In the genomic region with DNA sequence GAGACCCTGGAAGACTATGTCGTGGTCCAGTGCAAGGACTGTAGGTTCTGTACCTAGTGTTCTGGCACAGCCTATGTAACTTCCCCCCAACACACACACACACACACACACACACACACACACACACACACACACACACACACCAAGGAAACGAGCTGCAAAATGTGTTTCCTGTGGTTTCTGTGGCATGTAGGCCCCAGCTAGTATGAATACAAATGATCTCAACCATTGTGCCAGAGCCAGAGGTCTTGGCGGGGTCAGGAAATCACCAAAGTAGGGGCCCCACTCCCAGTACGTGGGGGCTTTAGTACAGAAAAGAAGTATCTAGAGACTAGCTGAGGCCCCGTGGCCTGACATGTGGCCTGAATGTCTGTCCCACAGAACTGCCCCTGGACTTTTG, we compare ENCODE assay signal across 11 mouse cellular contexts.
DNase-seq lines count a peak whose midpoint lies in the region; ATAC-seq and TF ChIP-seq lines count a peak whose summit lies in the region.
"Had no signal": no experiment of that assay in that cellular context is flagged by ENCODE, and none has a peak within 500 bp of the region (broad histone marks: within the 10 kb centered on the region; RNA-seq: fewer than 3 reads in every experiment).

No protein-coding gene starts in this region.

- no peak overlapping the region for H3K9ac ChIP-seq in embryonic facial prominence, embryonic 14.5 days (ENCODE audit: low read depth, low read length)
- H3K9ac ChIP-seq: midbrain, embryonic 13.5 days had no signal

- no peaks in the 10 kb centered on the region for H3K27me3 ChIP-seq in embryonic facial prominence, embryonic 14.5 days (replicated peaks; ENCODE audit: control insufficient read depth, insufficient read depth, low read length)
- H3K27me3 ChIP-seq in embryonic facial prominence, embryonic 10.5 days (replicated peaks; ENCODE audit: low read depth, poor library complexity, severe bottlenecking), result no peaks in the 10 kb centered on the region
- H3K27me3 ChIP-seq in small intestine, adult 2 months (ENCODE audit: control insufficient read depth, insufficient read depth, low read length), result no peaks in the 10 kb centered on the region
- H3K27me3 ChIP-seq: midbrain, embryonic 13.5 days had no signal

- no peak for TF ChIP-seq CTCF in small intestine, adult 2 months (IDR thresholded peaks at IDR 0.05; ENCODE audit: extremely low read depth, insufficient read length, insufficient replicate concordance, low read depth, low read length)

- no peak overlapping the region for H3K4me3 ChIP-seq in embryonic facial prominence, embryonic 14.5 days (ENCODE audit: low read depth, low read length)
- no peak overlapping the region for H3K4me3 ChIP-seq in embryonic facial prominence, embryonic 10.5 days
- no peak overlapping the region for H3K4me3 ChIP-seq in small intestine, adult 2 months (ENCODE audit: low read depth, low read length)
- H3K4me3 ChIP-seq: midbrain, embryonic 13.5 days had no signal

- no peak overlapping the region for H3K27ac ChIP-seq in embryonic facial prominence, embryonic 14.5 days (replicated peaks; ENCODE audit: low read depth, low read length)
- no peak overlapping the region for H3K27ac ChIP-seq in embryonic facial prominence, embryonic 10.5 days (replicated peaks)
- H3K27ac ChIP-seq in small intestine, adult 2 months (ENCODE audit: insufficient read depth, low read depth, low read length), result peak overlapping the region; percentile 26; the same call in 1 of the 2 replicates
- H3K27ac ChIP-seq: midbrain, embryonic 13.5 days had no signal

- H3K4me1 ChIP-seq in embryonic facial prominence, embryonic 14.5 days (ENCODE audit: control insufficient read depth, insufficient read depth, low read length), result no peaks in the 10 kb centered on the region
- H3K4me1 ChIP-seq in embryonic facial prominence, embryonic 10.5 days, result peaks cover 3% of the 10 kb centered on the region; the same call in 1 of the 2 replicates
- peaks cover 5% of the 10 kb centered on the region; the same call in 1 of the 2 replicates for H3K4me1 ChIP-seq in small intestine, adult 2 months (ENCODE audit: control insufficient read depth, insufficient read depth, insufficient read length, low read length)

- ATAC-seq in embryonic facial prominence, embryonic 14.5 days (ENCODE audit: low read depth), result no peak
- ATAC-seq in erythroid progenitor cell, adult 5-6 weeks (replicated peaks; ENCODE audit: low FRiP score, poor library complexity, severe bottlenecking), result no peak
- ATAC-seq: midbrain, embryonic 13.5 days had no signal

- H3K4me2 ChIP-seq in embryonic facial prominence, embryonic 14.5 days (ENCODE audit: low read depth, low read length), result no peak overlapping the region
- H3K4me2 ChIP-seq: midbrain, embryonic 13.5 days had no signal

- TF ChIP-seq POLR2A in small intestine, adult 2 months (IDR thresholded peaks at IDR 0.05; ENCODE audit: low read depth, low read length), result no peak

- H3K36me3 ChIP-seq in embryonic facial prominence, embryonic 14.5 days (ENCODE audit: control insufficient read depth, insufficient read depth, low read length), result no peaks in the 10 kb centered on the region
- no peaks in the 10 kb centered on the region for H3K36me3 ChIP-seq in embryonic facial prominence, embryonic 10.5 days (replicated peaks)
- H3K36me3 ChIP-seq in small intestine, adult 2 months (ENCODE audit: control insufficient read depth, insufficient read depth, low read length), result no peaks in the 10 kb centered on the region
- H3K36me3 ChIP-seq: midbrain, embryonic 13.5 days had no signal

- DNase-seq in embryonic facial prominence, embryonic 14.5 days (ENCODE audit: low spot score), result peak; percentile 18
- no peak for DNase-seq in embryonic facial prominence, embryonic 10.5 days (ENCODE audit: low spot score)
- DNase-seq in CD4-positive, CD25-positive, alpha-beta regulatory T cell, adult 2 months (ENCODE audit: low read depth, low spot score), result peak; percentile 78
- peak; percentile 63 for DNase-seq in induced T-regulatory cell, adult 2 months (ENCODE audit: low read depth)
- DNase-seq in gastrocnemius, postnatal 10 days, result no peak
- DNase-seq in layer of hippocampus, postnatal 10 days (ENCODE audit: low spot score in 2 of 2), result no peak
- DNase-seq: cerebellum, postnatal 36 days; retina, postnatal 1 day had no signal

- 45% methylated on average over 5 of the region's 5 CpGs for WGBS in embryonic facial prominence, embryonic 14.5 days
- WGBS in embryonic facial prominence, embryonic 10.5 days, result 67% methylated on average over 5 of the region's 5 CpGs
- WGBS in small intestine, adult 2 months, result 53% methylated on average over 5 of the region's 5 CpGs

- no peaks in the 10 kb centered on the region for H3K9me3 ChIP-seq in embryonic facial prominence, embryonic 14.5 days (ENCODE audit: control insufficient read depth, low read length)
- no peaks in the 10 kb centered on the region for H3K9me3 ChIP-seq in embryonic facial prominence, embryonic 10.5 days
- H3K9me3 ChIP-seq: midbrain, embryonic 13.5 days had no signal

Comparison
In these comparisons a context has a peak if more than half of its experiments do, and no peak if none do; other contexts are left out.
1. DNase-seq: peak in embryonic facial prominence, embryonic 14.5 days (single experiment), CD4-positive, CD25-positive, alpha-beta regulatory T cell, adult 2 months (single experiment) and induced T-regulatory cell, adult 2 months (single experiment); none in embryonic facial prominence, embryonic 10.5 days (single experiment), gastrocnemius, postnatal 10 days (single experiment) and layer of hippocampus, postnatal 10 days (0 of 2).